Mouse (Mus musculus): ENCODE data around the gene Coq5. TPM values are rescaled to one million over a fixed set of nuclear protein-coding genes. Genes with fewer than 3 reads are reported as not detected.

Gene Coq5
- polyA plus RNA-seq, 1 experiment from 2014 or later = 58.2 TPM

DNA sequence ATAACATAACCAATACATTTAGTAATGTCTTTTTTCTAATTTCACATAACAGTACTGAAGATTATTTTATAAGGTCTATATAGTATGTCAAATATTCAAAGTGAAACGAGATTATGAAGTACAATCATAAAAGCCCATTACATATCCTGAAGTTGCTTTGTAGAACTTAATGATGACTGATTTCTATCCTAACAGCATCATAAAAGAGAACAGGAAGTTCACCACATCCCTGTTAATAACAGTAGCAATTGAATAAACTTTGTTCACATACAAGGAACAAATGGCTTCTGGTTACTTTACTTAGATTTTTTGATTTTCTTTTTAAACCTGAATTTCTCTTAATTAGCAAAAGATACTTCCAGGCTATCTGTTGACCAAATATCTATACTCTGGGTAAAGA lies 17.6 kb upstream of the Coq5 start:
- DNase-seq (ENCODE audit: low spot score) = no peak
- WGBS = 87% methylated on average over 1 of the region's 1 CpGs

GRCm38 (mm10) chr5:115262502-115263291 lies 16.8 kb upstream of the Coq5 start:
- DNase-seq (ENCODE audit: low spot score) (no peak), ATAC-seq (replicated peaks; ENCODE audit: low FRiP score) (no peak)
- H3K4me1 ChIP-seq (replicated peaks; ENCODE audit: control insufficient read depth, insufficient read depth, low read length) = no peaks in the 10 kb centered on the region
- no peaks in the 10 kb centered on the region for H3K27me3 ChIP-seq (ENCODE audit: control insufficient read depth, insufficient read depth, low read length)
- no peaks in the 10 kb centered on the region for H3K9me3 ChIP-seq (ENCODE audit: control insufficient read depth, low read length)
- H3K9ac ChIP-seq (ENCODE audit: low read length) = no peak overlapping the region
- H3K27ac ChIP-seq (ENCODE audit: low read depth, low read length) = no peak overlapping the region
- 91% methylated on average over 14 of the region's 14 CpGs for WGBS
- H3K36me3 ChIP-seq (ENCODE audit: control insufficient read depth, insufficient read depth, low read length) = peaks cover 11% of the 10 kb centered on the region; the same call in 1 of the 2 replicates
- H3K4me2 ChIP-seq (ENCODE audit: low read depth, low read length, severe bottlenecking) = no peak overlapping the region
- H3K4me3 ChIP-seq (ENCODE audit: low read depth, low read length) = no peak overlapping the region

More for the DNA sequence above, 17.6 kb upstream of the Coq5 start:
- no peaks in the 10 kb centered on the region for H3K4me1 ChIP-seq (replicated peaks; ENCODE audit: control insufficient read depth, insufficient read depth, low read length)
- H3K36me3 ChIP-seq (ENCODE audit: control insufficient read depth, insufficient read depth, low read length) = peaks cover 17% of the 10 kb centered on the region; the same call in 1 of the 2 replicates
- H3K4me2 ChIP-seq (ENCODE audit: low read depth, low read length, severe bottlenecking) = no peak overlapping the region
- ATAC-seq (replicated peaks; ENCODE audit: low FRiP score) = no peak
- no peak overlapping the region for H3K9ac ChIP-seq (ENCODE audit: low read length)
- no peak overlapping the region for H3K4me3 ChIP-seq (ENCODE audit: low read depth, low read length)
- H3K27me3 ChIP-seq (ENCODE audit: control insufficient read depth, insufficient read depth, low read length) = no peaks in the 10 kb centered on the region
- H3K9me3 ChIP-seq (ENCODE audit: control insufficient read depth, low read length) = no peaks in the 10 kb centered on the region
- no peak overlapping the region for H3K27ac ChIP-seq (ENCODE audit: low read depth, low read length)

GRCm38 (mm10) chr5:115266340-115266739 lies 13.1 kb upstream of the Coq5 start:
- WGBS = 88% methylated on average over 5 of the region's 5 CpGs
- ATAC-seq (replicated peaks; ENCODE audit: low FRiP score) = no peak
- H3K4me3 ChIP-seq (ENCODE audit: low read depth, low read length) = no peak overlapping the region
- no peak overlapping the region for H3K27ac ChIP-seq (ENCODE audit: low read depth, low read length)
- H3K27me3 ChIP-seq (ENCODE audit: control insufficient read depth, insufficient read depth, low read length) = no peaks in the 10 kb centered on the region
- no peak for DNase-seq (ENCODE audit: low spot score)
- no peak overlapping the region for H3K9ac ChIP-seq (ENCODE audit: low read length)
- peaks cover 8% of the 10 kb centered on the region for H3K4me1 ChIP-seq (replicated peaks; ENCODE audit: control insufficient read depth, insufficient read depth, low read length)
- no peaks in the 10 kb centered on the region; the same call in 1 of the 2 replicates for H3K36me3 ChIP-seq (ENCODE audit: control insufficient read depth, insufficient read depth, low read length)
- H3K4me2 ChIP-seq (ENCODE audit: low read depth, low read length, severe bottlenecking) = no peak overlapping the region
- H3K9me3 ChIP-seq (ENCODE audit: control insufficient read depth, low read length) = no peaks in the 10 kb centered on the region

DNA sequence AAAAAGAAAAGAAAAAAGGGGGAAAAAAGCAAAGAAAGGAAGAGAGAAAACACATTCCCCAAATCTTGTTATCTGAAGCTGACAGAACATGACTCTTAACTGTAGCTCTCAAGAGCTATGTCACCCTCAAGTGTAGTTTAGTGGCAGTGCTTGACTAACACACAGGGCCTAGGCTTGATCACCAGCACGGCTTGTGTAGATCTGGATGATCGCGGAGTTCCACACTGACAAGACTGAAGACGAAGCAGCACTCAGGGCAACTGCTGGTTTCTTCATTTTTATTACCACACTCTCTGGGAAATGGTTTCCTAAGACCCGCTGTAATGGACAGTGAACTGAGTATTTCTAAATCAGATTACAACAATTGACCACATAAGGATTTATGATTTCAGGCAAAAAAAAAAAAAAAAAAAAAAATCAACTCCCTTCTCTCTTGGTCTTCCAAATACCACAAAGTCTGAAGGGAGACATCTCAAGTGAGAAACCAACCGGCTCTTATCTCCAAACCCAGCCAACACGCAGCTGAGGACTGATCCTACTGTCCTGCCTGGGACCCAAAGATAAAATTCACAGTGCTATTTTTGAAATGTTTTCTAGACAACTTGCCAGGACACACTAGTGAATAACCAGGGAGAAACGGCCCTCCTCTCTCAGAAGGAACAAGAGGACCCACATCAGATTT lies 12.5 kb upstream of the Coq5 start:
- 90% methylated on average over 8 of the region's 8 CpGs for WGBS
- H3K36me3 ChIP-seq (ENCODE audit: control insufficient read depth, insufficient read depth, low read length) = no peaks in the 10 kb centered on the region; the same call in 1 of the 2 replicates
- no peaks in the 10 kb centered on the region for H3K9me3 ChIP-seq (ENCODE audit: control insufficient read depth, low read length)
- ATAC-seq (replicated peaks; ENCODE audit: low FRiP score) (no peak), DNase-seq (ENCODE audit: low spot score) (no peak)
- no peak overlapping the region for H3K4me3 ChIP-seq (ENCODE audit: low read depth, low read length)
- H3K9ac ChIP-seq (ENCODE audit: low read length) = no peak overlapping the region
- H3K4me2 ChIP-seq (ENCODE audit: low read depth, low read length, severe bottlenecking) = no peak overlapping the region
- H3K27ac ChIP-seq (ENCODE audit: low read depth, low read length) = no peak overlapping the region
- peaks cover 8% of the 10 kb centered on the region for H3K4me1 ChIP-seq (replicated peaks; ENCODE audit: control insufficient read depth, insufficient read depth, low read length)
- no peaks in the 10 kb centered on the region for H3K27me3 ChIP-seq (ENCODE audit: control insufficient read depth, insufficient read depth, low read length)

DNA sequence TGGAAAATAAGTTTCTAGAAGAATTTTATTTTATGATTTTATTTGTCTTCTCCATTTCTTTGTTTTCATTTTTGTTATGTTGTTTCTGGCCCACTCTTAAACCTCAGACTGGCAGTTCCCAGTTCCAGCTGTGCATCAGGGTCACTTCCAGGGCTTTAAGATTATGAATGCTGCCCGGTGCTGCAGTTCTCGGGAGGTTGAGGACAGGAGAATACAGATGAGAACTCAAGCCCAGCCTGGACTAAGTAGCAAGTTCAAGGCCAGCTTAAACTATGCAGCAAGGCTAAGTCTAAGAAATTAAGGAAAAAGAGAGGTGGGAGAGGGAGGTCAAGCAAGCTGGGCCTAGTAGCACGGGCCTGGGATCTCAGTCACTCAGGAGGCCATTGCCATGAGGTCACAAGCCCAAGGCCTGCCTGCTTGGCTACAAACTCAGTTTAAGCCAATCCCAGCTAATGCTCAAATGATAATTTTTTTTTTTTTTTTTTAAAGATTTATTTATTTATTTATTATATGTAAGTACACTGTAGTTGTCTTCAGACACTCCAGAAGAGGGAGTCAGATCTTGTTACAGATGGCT lies 11.9 kb upstream of the Coq5 start:
- DNase-seq (ENCODE audit: low spot score) (no peak), ATAC-seq (replicated peaks; ENCODE audit: low FRiP score) (no peak)
- 91% methylated on average over 3 of the region's 3 CpGs for WGBS
- 0 out of 2 replicates have a peak overlapping the region, but pooled peaks have one; percentile 31 for H3K27ac ChIP-seq (ENCODE audit: low read depth, low read length)
- no peaks in the 10 kb centered on the region for H3K9me3 ChIP-seq (ENCODE audit: control insufficient read depth, low read length)
- H3K36me3 ChIP-seq (ENCODE audit: control insufficient read depth, insufficient read depth, low read length) = no peaks in the 10 kb centered on the region; the same call in 1 of the 2 replicates
- H3K9ac ChIP-seq (ENCODE audit: low read length) = no peak overlapping the region
- no peaks in the 10 kb centered on the region for H3K27me3 ChIP-seq (ENCODE audit: control insufficient read depth, insufficient read depth, low read length)
- peaks cover 8% of the 10 kb centered on the region for H3K4me1 ChIP-seq (replicated peaks; ENCODE audit: control insufficient read depth, insufficient read depth, low read length)
- H3K4me2 ChIP-seq (ENCODE audit: low read depth, low read length, severe bottlenecking) = no peak overlapping the region
- H3K4me3 ChIP-seq (ENCODE audit: low read depth, low read length) = no peak overlapping the region

- WGBS = 87% methylated on average over 3 of the region's 3 CpGs
- no peaks in the 10 kb centered on the region; the same call in 1 of the 2 replicates for H3K36me3 ChIP-seq (ENCODE audit: control insufficient read depth, insufficient read depth, low read length)
- no peak overlapping the region for H3K4me3 ChIP-seq (ENCODE audit: low read depth, low read length)
- no peaks in the 10 kb centered on the region for H3K9me3 ChIP-seq (ENCODE audit: control insufficient read depth, low read length)
- H3K27me3 ChIP-seq (ENCODE audit: control insufficient read depth, insufficient read depth, low read length) = no peaks in the 10 kb centered on the region
- DNase-seq (ENCODE audit: low spot score) = no peak
- H3K4me1 ChIP-seq (replicated peaks; ENCODE audit: control insufficient read depth, insufficient read depth, low read length) = peaks cover 8% of the 10 kb centered on the region
- no peak overlapping the region for H3K27ac ChIP-seq (ENCODE audit: low read depth, low read length)
- H3K9ac ChIP-seq (ENCODE audit: low read length) = no peak overlapping the region
- ATAC-seq (replicated peaks; ENCODE audit: low FRiP score) = no peak
- 0 out of 2 replicates have a peak overlapping the region, but pooled peaks have one; percentile 2 for H3K4me2 ChIP-seq (ENCODE audit: low read depth, low read length, severe bottlenecking)
These were observed 11.2 kb upstream of the Coq5 start for GRCm38 (mm10) chr5:115268266-115268665.

GRCm38 (mm10) chr5:115269969-115270368 lies 9.5 kb upstream of the Coq5 start:
- Histone ChIP-seq H3K4me3 (ENCODE audit: low read depth, low read length) (no peak overlapping the region), H3K27me3 (ENCODE audit: control insufficient read depth, insufficient read depth, low read length) (no peaks in the 10 kb centered on the region), H3K4me2 (ENCODE audit: low read depth, low read length, severe bottlenecking) (peak overlapping the region; percentile 83; the same call in 1 of the 2 replicates), H3K9ac (ENCODE audit: low read length) (0 out of 2 replicates have a peak overlapping the region, but pooled peaks have one; percentile 97), H3K27ac (ENCODE audit: low read depth, low read length) (no peak overlapping the region), H3K36me3 (ENCODE audit: control insufficient read depth, insufficient read depth, low read length) (no peaks in the 10 kb centered on the region; the same call in 1 of the 2 replicates), H3K9me3 (ENCODE audit: control insufficient read depth, low read length) (no peaks in the 10 kb centered on the region), H3K4me1 (replicated peaks; ENCODE audit: control insufficient read depth, insufficient read depth, low read length) (peaks cover 8% of the 10 kb centered on the region)
- WGBS = 96% methylated on average over 1 of the region's 1 CpGs
- DNase-seq (ENCODE audit: low spot score) (no peak), ATAC-seq (replicated peaks; ENCODE audit: low FRiP score) (no peak)

GRCm38 (mm10) chr5:115271931-115272811 lies 7.3 kb upstream of the Coq5 start:
- DNase-seq (ENCODE audit: low spot score) = no peak
- peak overlapping the region; percentile 97 for H3K9ac ChIP-seq (ENCODE audit: low read length)
- H3K36me3 ChIP-seq (ENCODE audit: control insufficient read depth, insufficient read depth, low read length) = no peaks in the 10 kb centered on the region; the same call in 1 of the 2 replicates
- H3K4me3 ChIP-seq (ENCODE audit: low read depth, low read length) = peak overlapping the region; percentile 99
- no peaks in the 10 kb centered on the region for H3K27me3 ChIP-seq (ENCODE audit: control insufficient read depth, insufficient read depth, low read length)
- no peaks in the 10 kb centered on the region for H3K9me3 ChIP-seq (ENCODE audit: control insufficient read depth, low read length)
- peak overlapping the region; percentile 83 for H3K4me2 ChIP-seq (ENCODE audit: low read depth, low read length, severe bottlenecking)
- H3K27ac ChIP-seq (ENCODE audit: low read depth, low read length) = peak overlapping the region; percentile 70
- peaks cover 8% of the 10 kb centered on the region for H3K4me1 ChIP-seq (replicated peaks; ENCODE audit: control insufficient read depth, insufficient read depth, low read length)
- peak; percentile 45 for ATAC-seq (replicated peaks; ENCODE audit: low FRiP score)
- under 1% methylated on average over 76 of the region's 77 CpGs for WGBS
